Mouse (Mus musculus) left cerebral cortex, postnatal 10 days (tissue): ENCODE measurements at regions not wholly inside any gene's neighbourhood (a gene's known extent, or its start where the extent isn't known, plus 50 kb on each side); places are given as distances from the start of the nearest gene placed in this dataset. TPM values are rescaled to one million over a fixed set of nuclear protein-coding genes. Genes with fewer than 3 reads are reported as not detected.

Experiments used
- DNase-seq, 2 experiments: peaks; one replicate each; pipeline ENCODE4 v3.0.0; 2021 to 2022; ENCODE audit warnings: low spot score in 2 of 2, mixed read lengths in 1 of 2; ENCODE audit errors: extremely low spot score in 1 of 2
- intact Hi-C: fragments of 180-260 bp; cut with DNase I; formaldehyde crosslinking; loops from one replicate; pipeline ENCODE4 v1.15.1; 2025
- microRNA-seq: library from miRNA; unstranded; fragments of <30 nt; microRNA quantifications from one replicate; pipeline ENCODE4 v1.2.0, GENCODE M21; 2022

GRCm38 (mm10) chr1:83636051-83636450 lies 228.1 kb upstream of the Sphkap start:
- intact Hi-C loops, result no loop called here
- DNase-seq, result no peak

GRCm38 (mm10) chr1:83631798-83632197 lies 223.8 kb upstream of the Sphkap start:
- DNase-seq, result peak; percentile 45 to 46
- intact Hi-C loops, result no loop called here

- no peak for DNase-seq
- intact Hi-C loops, result no loop called here
Observed at GRCm38 (mm10) chr1:83631394-83631793, 223.4 kb upstream of the Sphkap start.

GRCm38 (mm10) chr1:83587258-83587657 lies 179.3 kb upstream of the Sphkap start:
- intact Hi-C loops, result no loop called here
- no peak for DNase-seq

- peak; percentile 19 to 41 for DNase-seq
- intact Hi-C loops, result no loop called here
Observed at GRCm38 (mm10) chr1:83583041-83583440, 175.0 kb upstream of the Sphkap start.

- intact Hi-C loops, result no loop called here
- no peak for DNase-seq
Observed at GRCm38 (mm10) chr1:83569991-83570390, 162.0 kb upstream of the Sphkap start.

- no peak for DNase-seq
- intact Hi-C loops, result no loop called here
Observed at GRCm38 (mm10) chr1:83568746-83569145, 160.7 kb upstream of the Sphkap start.

- intact Hi-C loops, result no loop called here
- DNase-seq, result peak in 1 of 2 experiments; percentile 39
Observed at GRCm38 (mm10) chr1:83551617-83552016, 143.6 kb upstream of the Sphkap start.

- intact Hi-C loops, result no loop called here
- DNase-seq, result no peak
Observed at GRCm38 (mm10) chr1:83535461-83535860, 127.5 kb upstream of the Sphkap start.

- intact Hi-C loops, result no loop called here
Observed at GRCm38 (mm10) chr1:83527803-83528202, 119.8 kb upstream of the Sphkap start.

GRCm38 (mm10) chr1:83509356-83509755 lies 101.4 kb upstream of the Sphkap start:
- intact Hi-C loops, result no loop called here
- no peak for DNase-seq

More at GRCm38 (mm10) chr1:83527803-83528202, 119.8 kb upstream of the Sphkap start:
- peak in 1 of 2 experiments; percentile 23 for DNase-seq

GRCm38 (mm10) chr1:83505386-83505785 lies 97.4 kb upstream of the Sphkap start:
- peak in 1 of 2 experiments; percentile 23 for DNase-seq
- intact Hi-C loops, result no loop called here

GRCm38 (mm10) chr1:83496888-83497287 lies 88.9 kb upstream of the Sphkap start:
- intact Hi-C loops, result no loop called here
- DNase-seq, result no peak

- no peak for DNase-seq
- intact Hi-C loops, result no loop called here
Observed at GRCm38 (mm10) chr1:83496380-83496779, 88.4 kb upstream of the Sphkap start.

- DNase-seq, result no peak
- intact Hi-C loops, result no loop called here
Observed at GRCm38 (mm10) chr1:83495022-83495421, 87.0 kb upstream of the Sphkap start.

GRCm38 (mm10) chr1:83479111-83479510 lies 71.1 kb upstream of the Sphkap start:
- intact Hi-C loops, result no loop called here
- no peak for DNase-seq

Small RNA genes in the stretch of these regions (microRNA-seq; reads per million reads assigned to microRNA genes)
- not detected for gene Gm25754
